Mouse (Mus musculus): ENCODE results near the gene Lysmd2.
"Not testable (repeated sequence)": the region's sequence is repeated elsewhere in the genome, so short reads cannot be mapped to it uniquely, and the experiment has no call there.

Lysmd2 gene

GRCm38 (mm10) chr9:75626308-75626604 is 715 bp downstream of the Lysmd2 start:
- DNase-seq (ENCODE audit: low spot score in 2 of 2), result no peak

- no peak for DNase-seq (ENCODE audit: low spot score in 2 of 2)
Measured at GRCm38 (mm10) chr9:75630823-75631454, 5.4 kb downstream of the Lysmd2 start.

GRCm38 (mm10) chr9:75632111-75632510 is 6.6 kb downstream of the Lysmd2 start:
- DNase-seq (ENCODE audit: low spot score in 2 of 2), result no peak

GRCm38 (mm10) chr9:75632902-75633301 is 7.4 kb downstream of the Lysmd2 start:
- no peak for DNase-seq (ENCODE audit: low spot score in 2 of 2)

GRCm38 (mm10) chr9:75633603-75634002 is 8.1 kb downstream of the Lysmd2 start:
- no peak for DNase-seq (ENCODE audit: low spot score in 2 of 2)

GRCm38 (mm10) chr9:75634226-75634625 is 8.7 kb downstream of the Lysmd2 start:
- no peak for DNase-seq (ENCODE audit: low spot score in 2 of 2)

- no peak for DNase-seq (ENCODE audit: low spot score in 2 of 2)
Measured at GRCm38 (mm10) chr9:75645405-75645804, 19.9 kb downstream of the Lysmd2 start.

GRCm38 (mm10) chr9:75653981-75654911 is 28.7 kb downstream of the Lysmd2 start:
- DNase-seq (ENCODE audit: low spot score in 2 of 2), result no peak

GRCm38 (mm10) chr9:75656456-75656855 is 30.9 kb downstream of the Lysmd2 start:
- not testable (repeated sequence) for DNase-seq (ENCODE audit: low spot score in 2 of 2)

- DNase-seq (ENCODE audit: low spot score in 2 of 2), result peak in 1 of 2 experiments; percentile 38
Measured at GRCm38 (mm10) chr9:75660917-75661316, 35.4 kb downstream of the Lysmd2 start.

- DNase-seq (ENCODE audit: low spot score in 2 of 2), result no peak
Measured at GRCm38 (mm10) chr9:75665364-75665763, 39.8 kb downstream of the Lysmd2 start.

- DNase-seq (ENCODE audit: low spot score in 2 of 2), result no peak
Measured at GRCm38 (mm10) chr9:75666612-75667011, 41.1 kb downstream of the Lysmd2 start.

GRCm38 (mm10) chr9:75672769-75673168 is 47.2 kb downstream of the Lysmd2 start:
- DNase-seq (ENCODE audit: low spot score in 2 of 2), result no peak

GRCm38 (mm10) chr9:75676226-75676625 is 50.7 kb downstream of the Lysmd2 start:
- DNase-seq (ENCODE audit: low spot score in 2 of 2), result peak in 1 of 2 experiments; percentile 25

- DNase-seq (ENCODE audit: low spot score in 2 of 2), result no peak
Measured at GRCm38 (mm10) chr9:75678341-75678740, 52.8 kb downstream of the Lysmd2 start.

- DNase-seq (ENCODE audit: low spot score in 2 of 2), result no peak
Measured at GRCm38 (mm10) chr9:75679629-75680028, 54.1 kb downstream of the Lysmd2 start.

GRCm38 (mm10) chr9:75680606-75681005 is 55.1 kb downstream of the Lysmd2 start:
- no peak for DNase-seq (ENCODE audit: low spot score in 2 of 2)

- DNase-seq (ENCODE audit: low spot score in 2 of 2), result peak; percentile 90 to 91
Measured at GRCm38 (mm10) chr9:75683426-75684191, 58.1 kb downstream of the Lysmd2 start, which contains the start of gene Scg3. Scg3 (minus strand) TSS chr9:75684056.

- no peak for DNase-seq (ENCODE audit: low spot score in 2 of 2)
Measured at GRCm38 (mm10) chr9:75684292-75684691, 58.8 kb downstream of the Lysmd2 start.

GRCm38 (mm10) chr9:75684772-75685171 is 59.2 kb downstream of the Lysmd2 start:
- no peak for DNase-seq (ENCODE audit: low spot score in 2 of 2)
